Mouse (Mus musculus) kidney, embryonic 16.5 days (tissue): ENCODE data around the gene Tet3. TPM values are rescaled to one million over a fixed set of nuclear protein-coding genes. Genes with fewer than 3 reads are reported as not detected.

Experiments used
- ATAC-seq: fragments of 200-750 bp; cut with Nextera tagmentation; 2 replicates; pipeline ENCODE4 v1.8.0; 2017; ENCODE audit warnings: moderate TSS enrichment; ENCODE audit not compliant: low FRiP score, low TSS enrichment
- H3K27ac ChIP-seq: fragments of 300-500 bp; sonication (generic); 2 replicates; pipeline ENCODE4 v1.5.1; 2014; ENCODE audit warnings: low read length
- H3K27me3 ChIP-seq: fragments of 300-500 bp; sonication (generic); 2 replicates; pipeline ENCODE4 v1.6.1; 2014; ENCODE audit warnings: low read length, control low read depth, mixed read lengths; ENCODE audit not compliant: insufficient read depth
- H3K36me3 ChIP-seq: fragments of 300-500 bp; sonication (generic); 2 replicates; pipeline ENCODE4 v1.6.1; 2014; ENCODE audit warnings: low read length, control low read depth, mixed read lengths; ENCODE audit not compliant: insufficient read depth
- H3K4me1 ChIP-seq: fragments of 300-500 bp; sonication (generic); 2 replicates; pipeline ENCODE4 v1.6.1; 2014; ENCODE audit warnings: low read length, control low read depth, mixed read lengths; ENCODE audit not compliant: insufficient read depth
- H3K4me2 ChIP-seq: fragments of 300-500 bp; sonication (generic); replicated peaks from 2 replicates; pipeline ENCODE4 v1.6.1; 2014; ENCODE audit warnings: low read depth, low read length
- H3K4me3 ChIP-seq: fragments of 300-500 bp; sonication (generic); 2 replicates; pipeline ENCODE4 v1.5.1; 2014; ENCODE audit warnings: mild to moderate bottlenecking, low read length
- H3K9ac ChIP-seq: fragments of 300-500 bp; sonication (generic); replicated peaks from 2 replicates; pipeline ENCODE4 v1.6.1; 2014; ENCODE audit warnings: low read length
- H3K9me3 ChIP-seq: fragments of 300-500 bp; sonication (generic); 2 replicates; pipeline ENCODE4 v1.6.1; 2016; ENCODE audit warnings: low read length, control low read depth
- WGBS: fragments of 180-500 bp; shearing (Covaris S2); extraction: QIAGEN DNeasy Blood & Tissue Kit; methylation state at CpG from one replicate; pipeline ENCODE4 v1.1.7; 2014; 5-methylcytosine and 5-hydroxymethylcytosine counted together
- polyA plus RNA-seq: library from polyadenylated mRNA; unstranded; fragments of >200 nt; fragmentation: Nextera tagmentation; extraction: Ambion mirVana; gene quantifications from 2 replicates; pipeline ENCODE4 v1.2.1, GENCODE M21; 2015

Tet3 gene
- polyA plus RNA-seq, 1 experiment from 2014 or later: 48.9 TPM

DNA sequence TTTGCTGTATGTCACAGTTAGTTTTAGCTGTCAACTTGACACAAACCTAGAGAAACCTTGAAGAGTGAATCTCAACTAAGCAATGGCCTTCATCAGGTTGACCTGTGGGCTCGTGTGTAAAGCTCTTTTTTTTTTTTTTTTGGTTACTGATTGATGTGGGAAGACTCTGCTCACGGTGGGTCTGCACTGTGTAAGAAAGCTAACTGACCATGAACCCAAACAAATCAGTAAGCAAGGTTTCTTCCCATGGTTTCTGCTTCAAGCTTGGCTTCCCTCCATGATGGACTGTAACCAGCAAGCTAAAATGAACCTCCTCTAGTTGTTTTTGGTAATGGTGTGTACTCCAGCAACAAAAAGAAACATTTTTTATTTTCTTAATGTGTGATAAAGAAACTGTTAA, 20.3 kb upstream of the Tet3 start:
- 56% methylated on average over 2 of the region's 2 CpGs for WGBS
- peak; percentile 60; the same call in 1 of the 2 replicates for ATAC-seq
- peaks cover 22% of the 10 kb centered on the region for H3K36me3 ChIP-seq

DNA sequence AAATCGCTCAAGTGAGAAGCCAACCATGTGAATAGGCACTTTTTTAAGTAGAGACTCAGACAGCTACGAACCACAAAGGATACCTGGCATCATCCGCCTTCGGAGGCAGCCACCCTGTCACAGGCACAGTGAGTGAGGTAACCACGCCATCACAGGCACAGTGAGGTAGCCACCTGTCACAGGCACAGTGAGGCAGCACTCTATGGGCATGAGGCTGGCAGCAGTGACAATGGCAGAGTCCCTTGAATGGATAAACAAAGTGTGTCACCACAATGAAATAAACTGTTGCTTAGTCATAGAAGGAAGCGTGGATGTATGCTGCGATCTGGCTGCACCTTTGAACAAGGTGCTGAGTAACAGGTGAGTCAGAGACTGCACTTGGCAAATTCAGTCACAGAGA, 19.7 kb upstream of the Tet3 start:
- Histone ChIP-seq H3K27ac (peak overlapping the region; percentile 51; the same call in 1 of the 2 replicates), H3K4me1 (peaks cover 27% of the 10 kb centered on the region), H3K27me3 (no peaks in the 10 kb centered on the region), H3K36me3 (peaks cover 19% of the 10 kb centered on the region), H3K4me3 (no peak overlapping the region), H3K9ac (no peak overlapping the region), H3K4me2 (no peak overlapping the region), H3K9me3 (no peaks in the 10 kb centered on the region)
- no peak; the same call in 1 of the 2 replicates for ATAC-seq
- WGBS: 84% methylated on average over 7 of the region's 7 CpGs

More for the DNA sequence above, 20.3 kb upstream of the Tet3 start:
- Histone ChIP-seq H3K9me3 (no peaks in the 10 kb centered on the region), H3K4me3 (no peak overlapping the region), H3K27ac (peak overlapping the region; percentile 74), H3K4me1 (peaks cover 27% of the 10 kb centered on the region), H3K4me2 (no peak overlapping the region), H3K27me3 (no peaks in the 10 kb centered on the region), H3K9ac (no peak overlapping the region)

DNA sequence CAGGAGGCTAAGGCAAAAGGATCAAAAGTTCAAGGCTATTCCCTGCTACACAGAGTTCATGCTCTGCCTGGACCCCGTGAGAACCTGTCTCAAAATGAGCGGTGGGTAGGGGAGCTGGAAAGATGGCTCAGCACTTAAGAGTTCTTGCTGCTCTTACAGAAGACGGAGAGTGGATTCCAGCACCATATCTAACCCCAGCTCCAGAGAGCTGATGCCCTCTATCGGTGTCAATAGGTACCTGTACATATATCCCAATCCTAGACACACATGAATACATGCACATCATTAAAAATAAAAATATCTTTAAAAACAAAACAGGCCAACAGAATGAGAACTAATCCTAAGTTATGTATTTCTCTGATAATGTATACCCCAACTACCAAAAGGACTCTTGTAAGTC, 19.3 kb upstream of the Tet3 start:
- Histone ChIP-seq H3K4me2 (no peak overlapping the region), H3K27me3 (no peaks in the 10 kb centered on the region), H3K4me3 (no peak overlapping the region), H3K27ac (no peak overlapping the region), H3K9ac (no peak overlapping the region), H3K9me3 (no peaks in the 10 kb centered on the region), H3K36me3 (peaks cover 19% of the 10 kb centered on the region), H3K4me1 (peaks cover 27% of the 10 kb centered on the region)
- WGBS: 63% methylated on average over 4 of the region's 4 CpGs
- no peak for ATAC-seq

DNA sequence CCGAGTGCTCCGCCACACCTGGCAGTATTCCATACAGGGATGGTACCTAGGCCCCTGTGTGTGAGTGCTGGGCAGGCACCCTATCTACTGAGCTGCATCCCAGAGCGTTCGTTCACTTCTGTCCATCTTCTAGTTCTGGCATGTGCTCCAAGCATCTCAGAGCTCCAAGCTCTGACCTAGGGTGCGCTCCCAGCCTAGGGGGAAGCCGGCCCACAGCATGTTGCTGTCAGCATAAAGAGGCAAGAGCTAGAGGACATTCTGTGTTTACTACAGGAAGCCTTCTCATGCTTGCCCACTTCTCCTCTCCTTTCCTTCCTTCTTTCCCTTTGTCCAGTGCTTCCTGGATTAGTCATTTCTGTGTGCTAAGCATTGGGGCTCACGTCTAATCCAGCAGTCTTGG, 16.5 kb upstream of the Tet3 start:
- Histone ChIP-seq H3K27ac (no peak overlapping the region), H3K36me3 (peaks cover 9% of the 10 kb centered on the region; the same call in 1 of the 2 replicates), H3K9me3 (no peaks in the 10 kb centered on the region), H3K9ac (no peak overlapping the region), H3K4me2 (no peak overlapping the region), H3K27me3 (no peaks in the 10 kb centered on the region), H3K4me3 (no peak overlapping the region), H3K4me1 (peaks cover 20% of the 10 kb centered on the region)
- ATAC-seq: no peak
- WGBS: 77% methylated on average over 7 of the region's 7 CpGs

DNA sequence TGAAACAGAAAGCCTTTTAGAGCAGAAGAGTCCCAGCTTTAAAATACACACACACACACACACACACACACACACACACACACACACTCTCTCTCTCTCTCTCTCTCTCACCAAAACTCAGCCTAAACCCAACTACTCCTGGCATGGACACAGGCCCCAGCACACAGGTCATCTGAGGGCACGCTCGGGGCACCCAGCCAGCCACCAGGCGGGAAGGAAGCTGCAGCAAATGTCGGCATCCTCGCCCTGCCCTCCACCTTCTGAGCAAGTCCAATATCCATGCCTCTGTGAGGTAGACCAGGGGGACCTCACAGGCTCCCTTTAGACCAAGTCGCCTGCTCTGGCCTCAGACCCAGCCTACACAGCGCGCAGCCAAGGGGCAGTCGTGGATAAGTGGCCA, 14.4 kb upstream of the Tet3 start:
- H3K4me2 ChIP-seq: no peak overlapping the region
- ATAC-seq: no peak
- H3K36me3 ChIP-seq: no peaks in the 10 kb centered on the region
- H3K27ac ChIP-seq: no peak overlapping the region
- H3K9me3 ChIP-seq: no peaks in the 10 kb centered on the region
- WGBS: 79% methylated on average over 9 of the region's 9 CpGs
- no peak overlapping the region for H3K9ac ChIP-seq
- no peaks in the 10 kb centered on the region for H3K27me3 ChIP-seq
- no peak overlapping the region for H3K4me3 ChIP-seq
- no peaks in the 10 kb centered on the region for H3K4me1 ChIP-seq

DNA sequence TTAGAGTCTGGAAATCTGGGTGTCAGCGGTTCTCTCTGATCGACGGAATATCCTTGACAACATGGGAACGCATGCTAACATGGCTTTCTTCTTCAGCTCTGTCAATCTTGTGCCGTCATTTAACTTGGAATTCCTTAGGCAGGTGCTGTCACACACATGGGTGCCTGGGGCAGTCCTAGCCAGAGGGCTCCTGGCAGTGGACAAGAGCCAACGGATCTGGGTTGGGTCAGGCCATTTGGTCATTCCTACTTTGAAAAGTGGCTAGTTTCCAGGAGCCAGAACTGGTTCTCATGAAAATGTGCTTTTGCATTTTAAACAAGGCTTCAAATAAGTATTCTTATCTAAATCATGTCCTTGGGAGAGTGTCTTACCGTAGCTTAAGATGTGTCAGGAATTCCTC, 12.9 kb upstream of the Tet3 start:
- no peaks in the 10 kb centered on the region for H3K36me3 ChIP-seq
- ATAC-seq: no peak
- WGBS: 86% methylated on average over 7 of the region's 7 CpGs
- H3K4me1 ChIP-seq: no peaks in the 10 kb centered on the region
- H3K4me2 ChIP-seq: no peak overlapping the region
- no peaks in the 10 kb centered on the region for H3K27me3 ChIP-seq
- H3K4me3 ChIP-seq: no peak overlapping the region
- no peak overlapping the region for H3K27ac ChIP-seq
- no peak overlapping the region for H3K9ac ChIP-seq
- H3K9me3 ChIP-seq: no peaks in the 10 kb centered on the region

DNA sequence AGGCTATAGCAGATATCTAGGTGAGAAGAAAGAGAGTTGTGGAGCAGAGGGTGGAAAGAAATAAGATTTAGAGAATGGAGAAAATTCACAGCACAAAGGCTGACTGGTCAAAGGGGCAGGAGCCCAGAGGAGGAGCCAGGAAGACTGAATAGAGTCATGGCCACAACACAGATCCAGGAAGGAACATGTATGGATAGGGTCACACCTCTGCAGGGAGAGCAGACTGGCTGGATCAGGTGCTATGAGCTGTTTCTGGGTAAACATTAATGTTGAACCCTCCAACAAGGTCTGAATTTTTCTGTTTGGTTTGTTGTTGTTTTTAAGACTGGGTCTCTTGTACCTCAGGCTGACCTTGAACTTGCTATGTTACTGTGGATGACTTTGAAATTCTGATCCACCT, 5.1 kb upstream of the Tet3 start:
- 0 out of 2 replicates have a peak, but pooled peaks have one; percentile 59 for ATAC-seq
- Histone ChIP-seq H3K9ac (no peak overlapping the region), H3K36me3 (no peaks in the 10 kb centered on the region), H3K27me3 (no peaks in the 10 kb centered on the region), H3K9me3 (no peaks in the 10 kb centered on the region), H3K27ac (peak overlapping the region; percentile 46; the same call in 1 of the 2 replicates), H3K4me3 (no peak overlapping the region), H3K4me1 (peaks cover 9% of the 10 kb centered on the region), H3K4me2 (no peak overlapping the region)

DNA sequence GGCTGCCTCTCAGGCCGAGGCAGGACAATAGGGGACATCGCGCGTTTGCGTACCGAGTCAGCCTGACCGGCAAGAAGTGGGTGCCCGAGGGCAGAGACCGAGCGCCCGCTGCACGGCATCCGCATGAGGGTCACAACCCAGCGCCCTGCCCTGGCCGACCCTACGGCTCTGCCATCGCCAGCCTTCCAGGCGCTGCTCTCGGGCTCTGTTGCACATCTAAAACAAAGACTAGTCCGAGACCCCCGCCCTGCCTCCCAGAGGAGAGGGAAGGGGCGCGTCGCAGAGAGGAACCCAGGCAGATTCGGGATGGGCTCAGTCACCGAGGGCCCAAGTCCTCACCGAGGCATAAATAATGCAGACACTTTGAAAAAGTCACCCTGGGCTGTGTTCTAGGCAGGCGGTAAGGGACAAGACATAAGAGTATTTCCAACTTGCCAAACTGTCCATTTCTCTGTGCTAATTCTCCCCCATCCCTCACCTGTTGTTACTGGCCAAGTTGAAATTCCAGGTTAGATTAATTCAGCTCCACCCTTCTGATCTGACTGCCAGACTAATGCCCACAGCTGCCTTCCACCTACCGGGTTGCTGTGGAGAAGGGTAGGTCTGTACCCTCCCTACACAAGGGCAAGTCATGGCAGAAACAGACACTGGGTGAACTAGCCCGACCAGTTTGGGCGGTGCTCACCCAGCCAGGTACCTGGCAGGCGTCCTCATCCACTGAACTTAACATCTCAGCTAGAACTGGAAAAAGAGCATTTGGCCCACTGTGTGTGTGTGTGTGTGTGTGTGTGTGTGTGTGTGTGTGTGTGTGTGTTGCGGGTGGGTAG, 1.7 kb downstream of the Tet3 start:
- Histone ChIP-seq H3K4me3 (peak overlapping the region; percentile 77), H3K9me3 (no peaks in the 10 kb centered on the region), H3K27ac (peak overlapping the region; percentile 95), H3K36me3 (no peaks in the 10 kb centered on the region), H3K4me1 (peaks cover 52% of the 10 kb centered on the region), H3K9ac (peak overlapping the region; percentile 96), H3K27me3 (no peaks in the 10 kb centered on the region), H3K4me2 (peak overlapping the region; percentile 92)
- peak; percentile 66 for ATAC-seq
- 3% methylated on average over 33 of the region's 33 CpGs for WGBS

DNA sequence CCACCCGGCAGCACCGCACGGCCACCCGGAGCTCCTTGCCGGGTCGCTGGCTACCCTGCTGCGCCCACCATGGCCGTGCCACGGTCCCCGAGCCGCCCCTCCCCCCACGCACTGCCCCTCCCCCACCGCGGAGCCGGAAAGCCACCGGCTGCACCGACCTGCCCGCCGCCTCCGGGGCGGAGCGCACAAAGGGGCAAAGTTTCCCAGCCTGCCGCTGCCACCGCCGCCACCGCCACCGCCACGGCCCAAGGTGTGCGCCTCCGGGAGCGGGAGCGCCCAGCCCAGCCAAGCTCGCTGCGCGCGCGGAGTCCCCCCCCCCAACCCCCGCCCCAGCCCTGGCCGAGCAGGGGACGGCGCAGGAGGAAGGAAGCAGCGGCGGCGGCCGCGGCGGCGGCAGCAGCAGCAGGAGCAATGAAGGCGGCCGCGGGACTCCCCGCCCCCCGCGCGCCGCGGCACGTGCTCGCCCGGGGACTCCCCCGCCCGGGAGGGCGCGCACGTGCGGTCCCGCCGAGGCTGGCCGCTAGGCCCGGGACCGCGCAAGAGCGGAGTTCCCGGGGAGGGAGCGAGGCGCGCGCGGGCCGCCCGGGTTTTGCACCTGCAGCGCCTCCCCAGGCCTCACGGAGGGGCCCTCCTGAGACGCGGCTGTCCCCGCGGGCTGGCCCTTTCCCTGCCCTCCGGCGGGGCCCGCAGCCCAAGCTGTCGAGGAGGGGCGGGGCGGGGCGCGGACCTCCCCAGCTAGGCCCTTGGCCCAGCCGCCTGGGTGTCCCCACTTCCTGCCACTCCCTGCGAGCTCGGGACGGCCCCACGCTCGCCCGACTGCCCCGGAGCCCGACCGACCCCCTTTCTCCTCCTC, 2.5 kb downstream of the Tet3 start:
- Histone ChIP-seq H3K4me3 (peak overlapping the region; percentile 77), H3K4me2 (peak overlapping the region; percentile 92), H3K9ac (peak overlapping the region; percentile 96), H3K27ac (peak overlapping the region; percentile 95), H3K9me3 (no peaks in the 10 kb centered on the region), H3K4me1 (peaks cover 60% of the 10 kb centered on the region), H3K36me3 (no peaks in the 10 kb centered on the region), H3K27me3 (no peaks in the 10 kb centered on the region)
- peak; percentile 69 for ATAC-seq
- WGBS: 1% methylated on average over 56 of the region's 105 CpGs
